Mouse (Mus musculus): Measurements from ENCODE around the gene Mrpl49.

Mrpl49 gene

DNA sequence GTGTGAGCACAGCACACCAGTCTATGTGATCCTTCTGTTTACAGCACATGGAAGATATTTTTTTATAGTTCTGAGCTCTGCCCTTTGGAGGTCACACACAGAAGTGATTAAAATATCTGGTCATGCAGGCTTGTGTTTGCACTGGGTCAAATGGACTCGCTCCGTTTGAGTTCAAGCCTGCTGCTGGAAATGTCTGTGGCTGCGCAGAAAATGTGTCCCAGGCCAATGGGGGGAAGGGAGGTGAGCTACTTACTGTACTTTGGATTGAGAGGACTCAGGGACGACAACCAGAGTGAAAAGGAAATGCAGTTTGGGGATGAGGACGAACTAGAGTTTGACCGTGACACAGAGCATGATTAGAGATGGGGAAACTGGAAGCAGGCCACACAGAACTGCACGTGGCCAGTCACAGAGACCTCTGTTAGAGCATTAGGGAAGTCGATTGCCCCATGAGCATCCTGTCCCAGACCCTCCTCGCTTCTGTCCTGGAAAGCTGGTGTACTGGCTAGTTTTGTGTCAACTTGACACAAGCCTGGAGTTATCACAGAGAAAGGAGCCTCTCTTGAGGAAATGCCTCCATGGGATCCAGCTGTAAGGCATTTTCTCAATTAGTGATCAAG lies 21.5 kb downstream of the Mrpl49 start:
- no peak for DNase-seq

DNA sequence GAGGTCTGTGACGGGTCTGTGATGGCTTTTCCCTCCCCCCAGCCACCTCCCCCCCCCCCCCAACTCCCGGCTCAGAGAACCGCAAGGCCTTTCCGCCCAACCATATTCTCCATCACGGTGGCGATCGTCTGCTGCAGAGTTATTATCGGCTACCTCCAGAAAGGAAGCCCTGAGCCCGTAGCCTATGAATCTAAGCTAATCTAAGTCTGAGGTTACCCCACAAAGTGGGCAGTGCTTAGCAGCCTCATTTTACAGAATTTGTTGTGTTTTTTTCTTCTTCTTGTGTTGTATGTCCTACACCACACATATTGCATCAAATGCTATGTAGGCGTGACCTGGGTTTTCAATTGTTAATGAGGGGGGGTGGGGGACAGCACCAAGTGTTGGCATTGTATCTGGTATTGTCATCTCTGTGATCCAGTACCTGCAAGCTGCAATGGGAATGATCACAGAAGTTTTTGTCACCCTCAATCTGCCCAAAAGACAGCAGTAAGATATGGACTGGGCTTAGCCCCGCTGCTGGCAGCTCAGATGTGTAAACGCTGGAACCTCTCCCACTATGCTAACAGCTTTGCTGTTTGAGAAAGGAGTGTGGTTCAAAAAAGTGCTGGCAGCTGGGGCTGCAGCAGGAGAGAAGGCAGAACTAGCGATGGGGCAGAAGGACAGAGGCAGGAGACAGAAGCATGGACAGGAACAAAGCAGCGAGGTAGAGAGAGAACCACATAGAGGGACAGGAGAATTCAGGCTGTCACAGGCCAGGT lies 26.9 kb downstream of the Mrpl49 start:
- DNase-seq, result no peak

DNA sequence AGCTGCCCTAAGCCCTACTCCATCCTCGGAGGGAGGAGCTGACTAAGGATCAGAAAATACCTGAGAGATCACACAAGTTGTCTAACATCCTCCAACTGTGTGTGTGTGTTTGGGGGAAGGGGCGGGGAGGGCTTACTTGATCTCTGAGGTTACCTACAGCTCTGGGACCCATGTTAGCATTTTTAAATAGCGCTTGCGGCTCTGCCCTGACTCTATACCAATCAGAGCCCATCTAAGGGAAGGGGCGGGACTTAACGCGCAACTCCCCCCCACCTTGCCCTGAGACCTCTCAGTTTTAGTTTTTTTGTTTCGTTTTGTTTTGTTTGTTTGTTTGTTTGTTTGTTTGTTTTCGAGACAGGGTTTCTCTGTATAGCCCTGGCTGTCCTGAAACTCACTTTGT lies 28.2 kb downstream of the Mrpl49 start:
- DNase-seq, result no peak

DNA sequence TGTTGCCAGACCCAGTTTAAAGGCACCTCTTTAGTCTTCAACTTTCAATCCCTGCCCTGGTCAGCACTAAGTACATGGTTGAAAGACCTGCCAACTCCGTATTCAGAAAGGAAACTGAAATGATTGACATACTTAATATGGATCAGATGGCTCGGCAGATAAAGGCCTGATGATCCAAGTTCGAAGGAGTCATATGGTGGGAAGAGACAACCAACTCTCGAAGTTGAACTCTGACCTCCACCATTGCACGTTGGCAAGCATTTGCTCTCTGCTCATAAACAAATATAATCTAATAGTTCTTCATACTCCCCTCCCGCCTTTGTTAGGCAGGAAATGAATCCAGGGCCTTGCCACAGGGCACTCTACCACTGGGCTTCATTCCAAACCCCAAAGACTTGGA lies 28.6 kb downstream of the Mrpl49 start:
- DNase-seq, result no peak

DNA sequence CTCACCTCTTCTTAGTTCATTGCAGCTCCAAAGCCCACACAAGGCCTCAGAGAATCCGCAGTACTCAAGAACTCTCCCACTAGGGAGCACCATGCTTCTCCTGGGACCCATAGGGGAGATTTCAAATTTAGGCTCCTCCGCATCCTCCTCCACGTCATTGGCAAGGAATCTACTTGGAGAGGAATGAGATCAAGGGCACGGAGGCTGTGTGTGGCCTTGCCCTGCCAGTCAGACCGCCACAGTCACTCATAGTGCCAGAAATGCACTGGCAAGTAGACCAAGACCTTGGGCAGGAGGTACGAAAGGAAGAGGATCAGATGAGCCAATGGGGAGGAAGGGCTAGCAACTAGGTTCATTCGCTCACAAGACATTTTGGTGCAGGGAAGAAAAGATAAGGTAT lies 33.7 kb downstream of the Mrpl49 start:
- DNase-seq, result no peak

DNA sequence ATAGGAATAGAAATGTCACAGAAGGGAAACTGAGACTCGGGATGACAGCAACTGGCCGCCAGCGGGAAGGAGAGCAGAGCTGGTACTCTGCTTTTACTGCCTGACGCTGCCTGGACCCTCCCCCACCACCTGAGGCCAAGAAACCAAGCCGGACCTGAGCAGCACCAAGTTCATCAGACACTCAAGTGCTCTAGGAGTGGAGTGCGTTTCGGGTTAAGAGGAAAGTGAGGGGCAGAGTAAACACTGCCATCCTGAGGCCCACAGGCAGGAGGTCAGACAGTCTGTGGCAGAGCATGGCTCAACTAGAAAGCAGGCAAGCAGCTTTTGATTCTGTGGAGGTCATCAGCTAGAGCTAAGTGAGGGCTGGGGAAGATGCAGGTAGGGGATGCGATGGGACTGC lies 34.5 kb downstream of the Mrpl49 start:
- no peak for DNase-seq

DNA sequence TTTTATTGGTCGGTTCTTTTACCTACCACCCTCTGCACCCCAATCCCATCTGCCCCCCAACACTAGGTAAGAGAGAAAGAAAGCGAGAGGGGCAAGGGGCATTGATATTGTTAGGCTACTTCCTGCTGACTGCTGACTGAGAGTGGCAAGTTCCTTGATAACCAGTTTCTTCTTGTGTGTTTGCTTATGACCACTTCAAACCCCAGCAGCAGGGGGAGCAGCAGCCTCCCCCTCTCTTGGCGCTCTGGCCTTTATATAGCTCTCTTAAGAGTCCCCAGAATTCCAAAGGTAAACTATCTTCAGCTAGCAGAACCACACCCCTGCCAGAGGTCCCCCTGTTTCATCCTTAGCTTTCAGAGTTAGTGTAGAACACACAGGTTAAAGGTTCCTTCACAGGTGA lies 37.3 kb downstream of the Mrpl49 start:
- DNase-seq, result no peak

DNA sequence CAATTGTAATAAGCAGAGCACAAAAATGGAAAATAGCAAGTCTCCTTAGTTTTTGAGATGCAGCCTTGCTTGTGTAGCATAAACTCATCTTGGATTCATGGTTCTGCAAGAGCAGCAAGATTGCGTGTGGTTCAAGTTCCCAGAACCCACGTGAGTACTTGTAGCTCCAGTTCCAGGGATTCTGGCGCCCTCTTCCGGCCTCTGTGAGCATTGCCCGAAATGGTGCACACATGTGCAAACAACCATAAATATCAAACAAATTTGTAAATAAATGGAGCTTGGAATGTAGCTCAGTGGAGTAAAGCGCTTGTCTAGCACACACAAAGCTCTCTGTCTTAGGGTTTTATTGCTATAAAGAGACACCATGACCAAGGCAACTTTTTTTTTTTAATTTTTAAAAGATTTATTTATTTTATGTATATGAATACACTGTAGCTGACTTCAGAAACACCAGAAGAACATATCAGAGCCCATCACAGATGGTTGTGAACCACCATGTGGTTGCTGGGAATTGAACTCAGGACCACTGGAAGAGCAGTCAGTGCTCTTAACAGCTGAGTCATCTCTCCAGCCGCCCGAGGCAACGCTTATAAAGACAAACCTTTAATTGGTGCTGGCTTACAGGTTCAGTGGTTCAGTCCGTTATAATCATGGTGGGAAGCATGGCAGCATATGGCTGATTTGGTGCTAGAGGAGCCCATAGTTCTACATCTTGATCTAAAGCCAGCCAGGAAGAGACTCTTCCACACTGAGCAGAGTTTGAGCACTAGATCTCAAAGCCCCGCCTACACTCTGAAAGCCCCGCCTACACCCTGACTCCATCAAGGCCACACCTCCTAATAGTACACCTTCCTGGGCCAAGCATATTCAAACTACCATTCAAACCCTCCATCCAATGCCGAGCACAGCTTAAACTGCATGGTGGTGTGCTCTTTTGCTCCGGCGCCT lies 39.2 kb downstream of the Mrpl49 start:
- DNase-seq, result peak; percentile 68 to 76

DNA sequence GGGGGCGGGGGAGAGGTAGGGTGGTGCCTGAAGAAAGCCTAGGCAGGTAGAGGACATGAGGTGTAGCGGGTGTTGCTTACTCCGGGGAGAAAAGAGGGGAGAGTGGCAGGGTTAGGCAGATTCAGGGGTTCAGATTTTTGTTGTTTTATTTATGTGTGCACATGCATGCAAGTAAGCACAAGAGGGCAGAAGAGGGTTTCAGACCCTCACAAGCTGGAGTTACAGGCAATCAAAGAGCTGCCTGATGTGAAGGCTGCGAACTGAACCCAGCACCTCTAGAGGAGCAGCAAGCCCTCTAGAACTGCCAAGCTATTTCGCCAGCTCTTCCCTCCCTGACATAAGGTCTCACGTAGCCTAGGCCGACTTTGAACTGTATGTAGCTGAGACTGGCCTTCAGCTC lies 41.1 kb downstream of the Mrpl49 start:
- no peak for DNase-seq

DNA sequence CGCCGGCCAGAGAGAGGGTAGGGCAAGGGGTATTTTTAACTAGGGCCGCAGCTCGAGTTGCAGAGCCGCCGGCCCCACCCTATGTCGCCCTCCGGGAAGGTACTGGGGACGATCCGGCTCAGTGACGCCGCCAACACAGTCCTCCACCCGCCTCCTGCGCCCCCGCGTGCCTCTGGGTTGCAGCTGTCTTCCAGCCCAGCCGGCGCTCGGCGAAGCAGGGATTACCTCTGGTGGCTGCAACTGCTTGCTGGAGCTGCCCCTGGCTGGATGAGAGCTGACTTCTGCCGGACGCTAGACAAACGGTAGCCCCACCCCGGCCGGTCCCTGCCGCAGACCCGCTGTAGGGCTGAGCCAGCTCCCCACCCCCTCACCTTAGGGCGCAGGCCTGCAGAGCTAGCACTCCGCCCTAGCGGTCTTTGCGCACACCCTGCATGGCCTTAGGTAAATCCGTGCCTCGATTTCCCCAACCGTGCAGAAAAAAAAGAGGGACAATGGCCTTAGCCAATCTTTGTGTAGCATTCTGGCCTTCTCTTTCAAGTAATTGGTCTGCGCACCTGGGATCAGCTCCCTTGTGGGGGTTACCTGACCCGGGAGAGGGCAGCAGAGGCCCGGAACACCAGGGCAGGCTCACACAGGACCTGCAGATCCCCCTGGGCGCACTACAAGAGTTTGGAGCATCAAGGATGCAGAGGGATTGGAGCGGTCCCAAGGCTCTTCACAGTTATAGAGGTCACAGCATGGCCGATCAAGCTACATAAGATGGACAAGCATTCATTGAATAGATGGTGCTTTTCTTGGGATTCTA lies 41.9 kb downstream of the Mrpl49 start, which contains the start of gene Capn1:
Gene Capn1 (minus strand): TSS at position 387 of the 805 bp plus-strand sequence.
- peak; percentile 72 to 75 for DNase-seq

DNA sequence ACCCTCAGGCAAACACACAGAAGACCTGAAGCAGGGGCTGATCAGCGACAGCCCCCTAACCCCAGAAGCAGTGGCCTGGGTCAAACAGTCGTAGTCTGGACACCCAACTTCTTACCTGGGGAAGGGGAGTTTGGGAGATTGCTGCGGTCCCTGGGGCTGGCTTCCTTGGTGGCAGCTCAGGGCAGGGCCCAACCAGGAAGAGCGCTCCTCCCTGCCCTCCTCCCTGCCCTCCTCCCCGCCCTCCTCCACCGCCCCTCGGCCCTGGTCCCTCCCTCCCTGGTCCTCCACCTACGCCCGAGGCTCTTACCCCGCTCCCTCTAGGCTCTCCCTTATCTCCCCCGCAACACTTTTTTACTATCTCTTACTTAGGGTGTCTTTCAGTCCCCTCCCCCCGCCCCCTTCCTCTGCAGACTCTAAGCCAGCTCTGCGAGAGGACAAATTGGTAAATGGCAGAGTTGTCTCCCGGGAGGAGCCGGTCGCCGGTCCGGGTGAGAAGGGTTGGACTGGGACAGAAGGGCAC lies 42.5 kb downstream of the Mrpl49 start:
- DNase-seq, result peak; percentile 35 to 40

DNA sequence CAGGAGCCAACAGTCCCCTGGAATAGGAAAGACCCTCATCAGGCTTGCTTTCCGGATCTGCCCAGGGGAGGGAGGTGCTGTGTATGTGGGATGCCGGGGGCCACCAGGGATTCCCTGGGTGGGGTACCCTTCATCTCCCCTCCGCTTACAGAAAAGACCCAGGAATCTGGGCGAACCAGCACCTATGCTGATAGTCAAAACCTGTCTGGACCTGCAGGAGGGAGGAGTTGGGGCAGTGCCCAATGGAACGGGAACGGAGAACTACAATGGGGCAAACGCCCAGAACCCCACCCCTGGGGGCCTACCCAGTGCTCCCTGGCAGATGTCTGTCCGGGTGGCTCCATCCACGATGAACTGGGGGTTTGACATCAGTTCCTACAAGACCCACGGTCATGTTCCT lies 43.9 kb downstream of the Mrpl49 start:
- no peak for DNase-seq

DNA sequence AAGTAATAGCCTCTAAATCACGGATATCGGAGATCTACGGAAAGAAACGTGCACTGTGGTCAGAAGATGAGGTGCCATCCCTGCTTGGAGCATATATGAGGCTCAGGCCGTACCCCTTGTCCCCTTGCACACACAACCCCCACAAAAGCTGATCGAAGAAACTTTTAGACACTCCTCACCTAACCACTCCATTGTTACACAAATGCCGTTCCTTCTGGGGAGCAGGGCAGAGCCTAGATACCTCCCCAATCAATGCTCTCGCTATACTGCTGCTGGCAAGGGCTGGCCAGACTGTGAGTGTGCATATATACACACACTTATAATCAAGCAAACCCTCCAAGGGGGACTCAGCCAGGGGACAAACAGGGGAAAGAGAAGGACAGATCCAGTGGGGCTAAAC lies 48.4 kb downstream of the Mrpl49 start:
- no peak for DNase-seq

DNA sequence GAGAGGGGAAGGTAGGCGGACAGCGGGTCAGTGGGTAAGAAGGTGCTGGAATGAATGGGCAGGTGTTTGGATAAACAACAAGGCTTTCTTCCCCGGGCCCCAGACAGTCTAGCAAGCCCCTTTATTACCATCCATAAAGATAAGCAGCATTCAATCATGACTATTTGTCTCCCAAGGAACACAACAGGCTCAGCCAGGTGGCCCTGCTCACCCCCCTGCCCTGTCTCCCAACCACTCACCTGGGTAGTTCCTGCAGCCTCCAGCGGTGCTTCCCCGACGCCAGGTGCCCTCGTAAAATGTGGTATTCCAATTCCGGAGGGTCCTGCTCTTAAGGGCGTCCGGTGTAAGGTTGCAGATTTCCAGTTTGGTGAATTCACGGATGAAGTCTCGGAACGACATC lies 50.6 kb downstream of the Mrpl49 start:
- no peak for DNase-seq

DNA sequence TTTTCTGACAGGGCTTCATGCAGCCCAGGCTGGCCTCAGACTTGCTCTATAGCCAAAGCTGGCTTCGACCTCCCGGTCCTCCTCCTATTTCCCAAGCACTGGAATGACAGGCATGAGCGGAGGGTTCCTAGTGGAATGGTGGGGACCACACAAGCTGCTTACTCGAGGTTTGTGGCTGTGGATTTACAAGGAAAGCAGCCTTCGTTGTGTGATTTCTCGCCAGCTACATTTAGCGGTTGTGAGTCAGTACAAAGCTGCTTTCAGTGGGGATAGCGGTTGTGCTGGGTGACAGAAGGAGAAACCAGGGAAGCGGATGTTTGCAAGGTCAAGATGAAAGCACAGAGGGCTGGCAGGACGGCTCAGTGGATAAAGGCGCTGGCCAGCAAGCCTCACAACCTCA lies 52.0 kb downstream of the Mrpl49 start:
- DNase-seq, result no peak

Measured in thymus, adult 18-20 months (tissue).